Mouse (Mus musculus): ENCODE measurements around the gene Themis.

- no peak for TF ChIP-seq CTCF (IDR thresholded peaks at IDR 0.05; ENCODE audit: low read depth, low read length)
- TF ChIP-seq GATA1 (IDR thresholded peaks at IDR 0.05; ENCODE audit: borderline replicate concordance, low read length): no peak
- TF ChIP-seq TAL1 (conservative IDR thresholded peaks at IDR 0.05; ENCODE audit: low read depth, low read length): no peak
These were observed 202.6 kb downstream of the Themis start for GRCm38 (mm10) chr10:28870580-28871354.

Measured in G1E (cell line).